Mouse (Mus musculus): ENCODE data around the gene Lsm8.
"Not testable (repeated sequence)": the region's sequence is repeated elsewhere in the genome, so short reads cannot be mapped to it uniquely, and the experiment has no call there.

The Lsm8 gene

GRCm38 (mm10) chr6:18848051-18848701 lies at the start of gene Lsm8:
Gene Lsm8, plus strand, starts transcription at chr6:18848579.
- peak; percentile 97 for DNase-seq (ENCODE audit: low read depth, low spot score)

DNA sequence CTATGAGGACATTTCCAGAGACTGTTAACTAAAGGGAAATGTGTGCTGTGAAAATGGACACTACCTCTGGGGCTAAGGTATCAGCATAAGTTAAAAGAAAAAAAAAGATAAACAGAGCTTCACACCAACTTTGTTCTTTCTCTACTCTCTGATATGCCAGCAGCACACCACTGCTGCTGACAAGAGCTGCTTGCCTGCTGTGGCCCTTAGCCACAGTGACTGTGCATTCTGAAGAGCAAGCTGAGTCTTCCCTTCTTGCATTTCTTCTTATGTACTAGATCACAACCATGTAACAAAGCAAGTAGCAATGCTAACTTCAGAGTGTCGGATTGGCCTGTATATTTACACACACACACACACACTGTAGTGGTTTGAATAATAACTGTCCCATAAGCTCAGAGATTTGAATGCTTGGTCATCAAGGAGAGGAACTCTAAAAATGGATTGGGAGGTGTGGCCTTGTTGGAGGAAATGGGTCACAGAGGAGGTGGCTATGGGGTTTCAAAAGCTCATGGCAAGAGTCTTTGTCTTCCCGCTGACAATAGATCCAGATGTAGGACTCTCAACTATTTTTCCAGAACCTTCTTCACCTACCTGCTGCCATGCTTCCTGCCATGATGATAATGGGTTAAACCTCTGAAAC lies 47.4 kb upstream of the Lsm8 start:
- no peak for DNase-seq (ENCODE audit: low read depth, low spot score)

DNA sequence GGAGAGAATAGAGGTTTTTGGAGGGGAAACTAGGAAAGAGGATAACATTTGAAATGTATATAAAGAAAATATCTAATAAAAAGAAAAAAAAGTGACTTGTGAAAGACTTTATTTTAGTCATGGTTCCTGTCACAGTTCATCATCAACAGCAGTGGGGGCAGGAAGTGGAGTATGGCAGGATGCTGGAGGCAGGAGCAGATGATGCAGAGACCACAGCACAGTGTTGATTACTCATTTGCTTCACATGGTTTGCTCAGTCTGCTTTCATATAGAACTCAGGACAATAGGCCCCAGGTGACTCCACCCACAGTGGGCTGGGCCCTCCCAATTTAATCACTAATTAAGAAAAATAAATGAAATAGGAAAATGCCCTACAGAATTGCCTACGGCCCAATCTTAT lies 35.8 kb upstream of the Lsm8 start:
- DNase-seq (ENCODE audit: low read depth, low spot score) = no peak

GRCm38 (mm10) chr6:18815606-18816005 lies 32.8 kb upstream of the Lsm8 start:
- no peak for DNase-seq (ENCODE audit: low read depth, low spot score)

DNA sequence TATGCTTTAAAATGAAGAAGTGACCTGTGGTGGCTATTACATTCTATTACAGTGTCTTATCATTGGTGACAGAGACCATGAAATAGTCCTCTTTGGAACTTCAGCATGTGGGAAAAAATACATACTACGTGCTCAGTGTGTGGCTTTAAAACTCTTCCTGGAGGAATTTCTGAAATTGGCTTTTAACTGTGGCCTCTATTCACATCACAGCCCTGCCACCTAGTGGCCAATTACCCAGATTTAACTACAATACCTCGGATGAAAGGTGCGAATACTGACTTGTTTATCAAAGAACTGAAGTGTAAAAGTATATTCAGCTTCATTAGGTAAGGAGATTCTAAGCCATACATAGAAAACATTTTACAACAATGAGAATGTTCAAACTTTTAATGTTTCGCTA lies 29.0 kb upstream of the Lsm8 start:
- DNase-seq (ENCODE audit: low read depth, low spot score) = peak; percentile 48

DNA sequence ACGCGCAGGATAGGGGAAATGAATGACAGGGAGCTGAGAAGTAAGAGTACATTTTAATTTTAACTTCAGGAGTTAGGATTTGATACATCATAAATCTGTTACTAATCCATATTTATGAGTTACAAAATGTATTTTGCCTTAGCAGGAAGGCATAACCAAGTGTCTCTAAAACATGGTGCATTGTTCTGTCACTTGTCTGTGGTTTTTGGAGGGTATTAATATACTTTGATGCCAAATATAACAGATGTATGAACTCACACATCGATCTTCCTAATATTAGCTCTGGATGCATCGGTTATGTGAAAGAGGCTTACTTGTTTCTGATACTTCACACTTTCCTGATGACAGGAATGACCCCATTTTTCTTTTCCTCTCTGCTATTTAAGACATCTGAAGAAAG lies 28.1 kb upstream of the Lsm8 start:
- DNase-seq (ENCODE audit: low read depth, low spot score) = no peak

DNA sequence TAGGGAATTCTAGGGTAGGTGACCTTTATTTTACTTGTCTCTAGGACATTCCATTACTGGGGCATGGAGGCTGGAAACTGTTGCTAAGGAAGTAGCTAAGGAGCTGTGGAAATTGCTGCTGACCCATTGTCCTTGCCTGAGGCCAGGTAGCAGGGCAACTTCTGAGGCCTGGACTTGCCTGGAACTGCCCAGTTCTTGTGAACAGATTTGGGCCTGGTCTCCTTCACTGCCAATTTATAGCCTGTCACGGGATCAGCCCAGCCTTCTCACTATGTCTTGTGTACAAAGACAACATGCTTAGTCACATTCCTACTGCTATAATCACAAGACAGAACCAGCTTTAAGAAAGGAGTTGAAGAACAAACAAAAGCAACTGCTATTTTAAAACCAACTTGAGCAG lies 25.6 kb upstream of the Lsm8 start:
- no peak for DNase-seq (ENCODE audit: low read depth, low spot score)

DNA sequence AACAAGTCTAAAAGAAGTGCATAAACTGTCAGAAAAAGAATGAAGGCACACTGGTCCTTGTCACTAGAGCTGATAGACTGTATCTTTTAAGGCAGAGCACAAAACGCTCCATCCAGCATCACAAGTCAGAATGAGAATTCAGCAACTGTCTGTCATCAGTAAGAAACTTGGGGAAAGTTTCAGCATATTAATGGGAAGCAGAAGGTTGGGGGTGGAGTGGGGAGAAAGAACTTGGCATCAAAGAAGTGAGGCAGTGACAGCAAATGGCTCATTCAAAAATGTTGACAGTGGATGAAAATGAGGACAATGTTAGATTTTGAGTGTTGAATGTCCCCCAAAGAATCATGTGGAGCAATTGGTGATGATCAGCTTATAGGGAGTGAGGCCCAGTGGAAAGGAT lies 15.4 kb upstream of the Lsm8 start:
- DNase-seq (ENCODE audit: low read depth, low spot score) = no peak

DNA sequence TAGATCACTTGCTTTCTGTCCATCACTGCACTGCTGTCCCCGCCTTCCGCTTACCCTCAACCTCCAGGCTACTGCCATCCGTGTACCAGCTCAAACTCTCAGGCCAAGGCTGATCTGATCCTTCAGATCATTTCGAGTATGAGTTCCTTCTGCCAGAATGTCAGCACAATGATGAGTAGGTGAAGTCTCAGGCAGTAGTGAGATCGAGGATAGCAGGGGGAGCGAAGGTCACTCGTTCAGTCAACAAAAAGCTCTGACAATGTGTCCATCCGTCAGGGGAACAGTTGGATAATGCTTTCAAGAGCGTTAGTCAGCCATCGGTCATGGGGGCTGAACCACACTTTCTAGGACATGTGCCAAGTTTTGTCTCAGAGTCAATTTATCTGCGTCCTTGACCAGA lies 3.9 kb upstream of the Lsm8 start:
- not testable (repeated sequence) for DNase-seq (ENCODE audit: low read depth, low spot score)

DNA sequence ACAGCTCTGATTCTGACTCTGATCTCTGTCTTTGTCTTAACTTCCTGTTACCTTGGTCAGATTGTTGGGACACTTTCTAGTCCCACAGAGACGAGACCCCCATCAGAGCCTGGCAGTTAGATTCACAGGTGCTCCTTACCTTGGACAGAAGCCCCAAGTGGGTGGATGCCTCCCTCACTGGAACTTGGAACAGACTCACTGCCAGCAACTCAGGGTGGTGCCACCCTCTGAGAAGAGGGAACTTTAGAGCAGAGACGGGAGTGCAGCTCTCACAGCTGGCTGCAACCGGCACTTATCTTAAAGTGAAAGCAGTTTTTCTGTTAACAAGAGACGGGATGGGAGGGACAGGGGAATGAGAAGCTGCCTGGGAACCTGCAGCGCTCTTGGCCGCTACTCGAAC lies 2.8 kb upstream of the Lsm8 start:
- DNase-seq (ENCODE audit: low read depth, low spot score) = not testable (repeated sequence)

- DNase-seq (ENCODE audit: low read depth, low spot score) = no peak
Measured at GRCm38 (mm10) chr6:18848702-18849061, 303 bp downstream of the Lsm8 start.

GRCm38 (mm10) chr6:18855323-18855722 lies 6.9 kb downstream of the Lsm8 start:
- no peak for DNase-seq (ENCODE audit: low read depth, low spot score)

DNA sequence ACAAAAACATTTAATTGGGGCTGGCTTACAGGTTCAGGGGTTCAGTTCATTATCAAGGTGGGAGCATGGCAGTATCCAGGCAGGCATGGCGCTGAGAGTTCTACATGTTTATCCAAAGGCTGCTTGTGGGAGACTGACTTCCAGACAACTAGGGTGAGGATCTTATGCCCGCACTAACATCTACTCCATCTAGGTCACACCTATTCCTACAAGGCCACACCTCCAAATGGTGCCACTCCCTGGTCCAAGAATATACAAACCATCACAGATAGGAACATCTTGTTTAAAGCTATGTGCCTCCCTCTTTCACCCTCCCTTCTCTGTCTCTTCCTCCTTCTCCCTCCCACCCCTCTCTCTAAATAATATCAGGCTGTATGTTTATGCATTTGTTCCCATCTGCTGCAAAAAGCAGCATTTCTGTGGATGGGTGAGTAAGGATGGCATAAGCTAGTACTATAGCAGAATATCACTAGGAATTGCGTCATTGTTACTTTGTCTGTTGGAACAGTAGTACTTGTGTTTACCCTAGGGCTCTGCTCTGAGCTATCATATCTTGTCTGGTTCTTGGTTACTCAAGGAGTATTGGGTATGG lies 8.2 kb downstream of the Lsm8 start:
- DNase-seq (ENCODE audit: low read depth, low spot score) = no peak

GRCm38 (mm10) chr6:18866018-18866417 lies 17.6 kb downstream of the Lsm8 start, which contains the start of gene Ankrd7:
Gene Ankrd7, plus strand, starts transcription at chr6:18866318.
- DNase-seq (ENCODE audit: low read depth, low spot score) = no peak

DNA sequence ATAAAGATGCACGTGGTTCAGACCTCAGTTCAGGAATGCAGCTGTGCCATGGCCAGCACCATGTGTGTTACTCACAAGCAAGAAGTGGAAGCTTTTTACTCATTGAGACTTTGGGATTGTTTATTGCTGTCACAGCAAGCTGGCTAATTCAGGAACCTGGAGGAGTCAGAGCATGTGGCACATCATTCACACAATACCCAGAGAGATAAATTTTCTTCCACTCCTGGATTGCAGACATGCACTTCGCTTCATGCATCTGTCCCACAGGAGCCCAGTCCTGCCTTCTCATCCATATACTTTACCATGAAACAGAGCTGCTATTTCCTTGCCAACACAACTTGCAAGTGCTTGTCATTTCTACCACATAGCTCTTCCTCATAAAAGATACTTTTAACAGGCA lies 40.7 kb downstream of the Lsm8 start:
- no peak for DNase-seq (ENCODE audit: low read depth, low spot score)

GRCm38 (mm10) chr6:18894142-18894541 lies 45.8 kb downstream of the Lsm8 start:
- no peak for DNase-seq (ENCODE audit: low read depth, low spot score)

Data from ES-CJ7 (cell line).